Comparison of ENCODE assay signal across 19 mouse cellular contexts in the genomic region with DNA sequence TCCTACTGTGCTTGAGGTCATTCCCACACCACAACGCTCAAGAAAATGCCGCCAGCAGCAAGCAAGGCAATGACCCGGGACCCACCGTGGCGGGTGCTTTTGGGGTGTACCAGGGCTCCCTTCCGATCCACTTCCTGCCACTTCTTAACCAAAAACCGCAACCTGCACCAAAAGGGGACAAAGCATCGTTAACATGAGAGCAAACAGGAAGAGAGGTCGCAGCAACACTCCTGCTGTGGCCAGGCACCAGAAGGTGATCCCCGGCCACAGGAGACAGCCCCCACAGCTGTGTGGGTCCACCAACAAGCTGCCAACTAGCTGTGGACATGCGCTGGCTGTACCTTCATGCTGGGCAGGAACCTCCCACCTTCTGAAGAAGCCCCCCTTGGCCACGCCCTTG. TPM values are rescaled to one million over a fixed set of nuclear protein-coding genes. Genes with fewer than 3 reads are reported as not detected.
DNase-seq lines count a peak whose midpoint lies in the region; ATAC-seq and TF ChIP-seq lines count a peak whose summit lies in the region.
"Had no signal": no experiment of that assay in that cellular context is flagged by ENCODE, and none has a peak within 500 bp of the region (broad histone marks: within the 10 kb centered on the region; RNA-seq: fewer than 3 reads in every experiment).

No protein-coding gene starts in this region.

- no peaks in the 10 kb centered on the region for H3K27me3 ChIP-seq in thymus, adult 2 months (ENCODE audit: control insufficient read depth, insufficient read depth, low read length)
- H3K27me3 ChIP-seq in midbrain, embryonic 11.5 days (ENCODE audit: control insufficient read depth, insufficient read depth, low read length) = no peaks in the 10 kb centered on the region
- H3K27me3 ChIP-seq: CH12.LX; kidney, embryonic 15.5 days had no signal

- H3K9me3 ChIP-seq in midbrain, embryonic 11.5 days (ENCODE audit: control insufficient read depth, low read length) = no peaks in the 10 kb centered on the region
- H3K9me3 ChIP-seq: kidney, embryonic 15.5 days had no signal

- H3K36me3 ChIP-seq in thymus, adult 2 months (ENCODE audit: control insufficient read depth, insufficient read depth, low read length) = peaks cover 32% of the 10 kb centered on the region
- peaks cover 23% of the 10 kb centered on the region for H3K36me3 ChIP-seq in midbrain, embryonic 11.5 days (ENCODE audit: control insufficient read depth, insufficient read depth, low read length)

- TF ChIP-seq POLR2A in thymus, adult 2 months (IDR thresholded peaks at IDR 0.05; ENCODE audit: control insufficient read depth, extremely low read depth, insufficient read depth, low read length, poor library complexity) = no peak

- no peak for TF ChIP-seq CTCF in thymus, adult 2 months (IDR thresholded peaks at IDR 0.05; ENCODE audit: borderline replicate concordance, control insufficient read depth, extremely low read depth, insufficient read depth, low read length, poor library complexity)

- WGBS in thymus, adult 2 months = 6% methylated on average over 12 of the region's 12 CpGs
- WGBS in midbrain, embryonic 11.5 days = 90% methylated on average over 12 of the region's 12 CpGs

- H3K4me3 ChIP-seq in thymus, adult 2 months (ENCODE audit: control insufficient read depth, insufficient read depth, low read length) = 0 out of 2 replicates have a peak overlapping the region, but pooled peaks have one; percentile 1
- H3K4me3 ChIP-seq in midbrain, embryonic 11.5 days (ENCODE audit: low read depth, low read length) = no peak overlapping the region
- H3K4me3 ChIP-seq: kidney, embryonic 15.5 days; layer of hippocampus, adult 2 months had no signal

- ATAC-seq in megakaryocyte, adult 5-6 weeks (ENCODE audit: poor library complexity, severe bottlenecking) = peak; percentile 63
- ATAC-seq in midbrain, embryonic 11.5 days (ENCODE audit: low FRiP score) = no peak
- ATAC-seq: forebrain, postnatal 0 days; hindbrain, postnatal 0 days had no signal

- no peak overlapping the region for H3K27ac ChIP-seq in thymus, adult 2 months (ENCODE audit: control insufficient read depth, insufficient read depth, low read length)
- H3K27ac ChIP-seq in midbrain, embryonic 11.5 days (ENCODE audit: low read depth, low read length) = no peak overlapping the region
- H3K27ac ChIP-seq: hindbrain, postnatal 0 days; kidney, embryonic 15.5 days; layer of hippocampus, adult 2 months; macrophage had no signal

- H3K9ac ChIP-seq in midbrain, embryonic 11.5 days (ENCODE audit: low read length) = no peak overlapping the region
- H3K9ac ChIP-seq: forebrain, postnatal 0 days; kidney, embryonic 15.5 days had no signal

- peaks cover 15% of the 10 kb centered on the region for H3K4me1 ChIP-seq in thymus, adult 2 months (replicated peaks; ENCODE audit: control insufficient read depth, insufficient read depth, low read length)
- H3K4me1 ChIP-seq in midbrain, embryonic 11.5 days (ENCODE audit: control insufficient read depth, insufficient read depth, low read length) = no peaks in the 10 kb centered on the region
- H3K4me1 ChIP-seq: kidney, embryonic 15.5 days had no signal

- no peak overlapping the region for H3K4me2 ChIP-seq in midbrain, embryonic 11.5 days
- H3K4me2 ChIP-seq: kidney, embryonic 15.5 days had no signal

- peak; percentile 93 for DNase-seq in 416B (ENCODE audit: low read depth)
- DNase-seq in CD8-positive naive resting alpha-beta T cell, adult 2 months (ENCODE audit: low read depth in 2 of 2, low spot score in 2 of 2) = peak; percentile 7 to 12
- peak; percentile 67 for DNase-seq in thymus, adult 2 months
- no peak for DNase-seq in adrenal gland, postnatal 25 days
- no peak for DNase-seq in right cerebral cortex, postnatal 14 days
- DNase-seq in midbrain, embryonic 11.5 days (ENCODE audit: low spot score, missing footprints) = no peak
- no peak for DNase-seq in layer of hippocampus, postnatal 36 days
- DNase-seq: cerebellum, postnatal 36 days; forebrain, postnatal 0 days; gastrocnemius, postnatal 14 days; heart, postnatal 14 days; lung, adult 18-20 months; retina, postnatal 1 day had no signal

RNA-seq across cellular contexts. Expression of gene Dip2a, which starts 9.9 kb away (rescaled TPM):
- 3.6 and 4.3 TPM in 2 replicates for total RNA-seq in megakaryocyte, adult 5-6 weeks (2015)
- 5.1 and 5.3 TPM in 2 replicates for total RNA-seq in megakaryocyte, adult 5-6 weeks (2017)
- 8.1 and 8.4 TPM in 2 replicates for polyA plus RNA-seq in thymus, adult 2 months (2012; rRNA removed)
- 28.5 and 33.2 TPM in 2 replicates for total RNA-seq in adrenal gland, postnatal 25 days (2021)
- polyA plus RNA-seq in midbrain, embryonic 11.5 days (2014; fragmentation: Nextera tagmentation; extraction: Ambion mirVana) = 4.1 and 4.2 TPM in 2 replicates
- total RNA-seq in layer of hippocampus, postnatal 36 days (2021) = 10 to 100 TPM; 49.3 to 56.3 TPM

Comparison
In these comparisons a context has a peak if more than half of its experiments do, and no peak if none do; other contexts are left out.
1. DNase-seq: peak in 416B (single experiment), CD8-positive naive resting alpha-beta T cell, adult 2 months (2 of 2) and thymus, adult 2 months (single experiment); none in adrenal gland, postnatal 25 days (single experiment), right cerebral cortex, postnatal 14 days (single experiment), midbrain, embryonic 11.5 days (single experiment) and layer of hippocampus, postnatal 36 days (0 of 2).